Mouse (Mus musculus) naive thymus-derived CD4-positive, alpha-beta T cell, adult 2 months (primary cell): Measurements from ENCODE around the gene Eva1b.
"Not testable (repeated sequence)": the region's sequence is repeated elsewhere in the genome, so short reads cannot be mapped to it uniquely, and the experiment has no call there.

Experiments
- DNase-seq: peaks from one replicate; pipeline ENCODE4 v3.0.0-alpha.2; 2011; ENCODE audit warnings: low read depth

Gene Eva1b

DNA sequence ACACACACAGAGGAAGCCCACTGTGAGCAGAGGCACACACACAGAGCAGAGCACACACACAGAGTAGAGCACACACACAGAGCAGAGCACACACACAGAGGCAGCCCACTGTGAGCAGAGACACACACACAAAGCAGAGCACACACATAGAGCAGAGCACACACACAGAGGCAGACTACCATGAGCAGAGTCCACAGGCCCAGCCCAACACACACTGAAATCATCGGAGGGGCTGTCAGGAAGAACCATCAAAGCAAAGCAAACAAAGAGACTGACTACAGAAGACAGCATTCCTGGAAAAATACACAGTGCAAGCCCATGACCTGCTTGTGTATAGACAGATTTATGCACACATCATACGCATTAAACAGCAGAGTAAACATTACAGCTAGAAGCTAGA is 8.3 kb downstream of the Eva1b start:
- no peak for DNase-seq

DNA sequence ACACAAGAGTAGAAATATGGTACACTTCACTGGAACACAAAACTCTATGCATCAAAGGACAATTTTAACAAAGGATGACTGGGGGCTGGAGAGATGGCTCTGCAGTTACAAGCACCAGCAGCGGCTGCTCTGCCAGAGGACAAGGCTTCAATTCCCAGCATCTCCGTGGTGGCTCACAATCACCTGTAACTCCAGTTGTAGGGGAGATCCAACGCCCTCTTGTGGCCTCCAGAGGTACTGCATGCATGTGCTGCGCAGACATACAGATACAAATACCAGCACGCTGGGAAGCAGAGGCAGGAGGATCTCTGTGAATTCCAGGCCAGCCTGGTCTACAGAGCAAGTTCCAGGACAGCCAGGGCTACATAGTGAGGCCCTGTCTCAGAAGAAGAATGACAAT is 9.1 kb downstream of the Eva1b start:
- peak; percentile 68 for DNase-seq

- DNase-seq, result peak; percentile 52
Observed at GRCm38 (mm10) chr4:126157562-126157961, 10.0 kb downstream of the Eva1b start.

DNA sequence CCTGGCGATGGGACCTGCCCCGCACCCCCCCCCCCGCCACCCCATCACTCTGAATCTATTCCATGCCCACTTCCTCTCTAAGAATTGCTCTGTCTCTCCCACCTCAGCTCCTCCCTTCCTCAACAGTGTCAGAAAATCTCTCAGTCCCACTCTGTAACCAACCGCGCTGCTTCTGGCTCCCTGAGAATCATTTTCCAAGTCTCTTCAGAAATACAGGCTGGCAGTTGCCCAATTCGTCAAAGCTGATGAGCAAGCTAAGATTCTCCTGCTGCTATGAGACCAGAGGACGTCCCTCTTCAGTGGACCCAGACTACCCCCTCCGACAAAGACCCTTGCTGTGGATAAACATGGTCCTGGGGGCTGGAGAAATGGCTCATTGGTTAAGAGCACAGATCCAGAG is 11.9 kb downstream of the Eva1b start:
- no peak for DNase-seq

DNA sequence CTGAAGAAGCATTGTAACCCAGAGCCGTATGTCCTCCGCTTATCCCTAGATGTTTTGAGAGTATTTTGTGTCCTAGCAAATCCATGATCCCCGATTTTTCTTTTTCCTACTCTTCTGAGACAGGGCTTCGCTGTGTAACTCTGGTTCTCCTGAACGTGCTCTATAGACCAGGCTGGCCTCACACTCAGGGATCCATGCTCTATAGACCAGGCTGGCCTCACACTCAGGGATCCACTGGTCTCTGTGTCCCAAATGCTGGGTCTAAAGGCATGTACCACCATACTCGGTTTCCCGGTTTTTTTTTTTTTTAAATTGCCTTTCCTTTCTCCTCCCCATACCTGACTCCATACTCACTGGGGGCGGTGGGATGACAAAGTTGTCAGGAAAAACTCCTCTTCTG is 13.4 kb downstream of the Eva1b start:
- DNase-seq, result no peak

- no peak for DNase-seq
Observed at GRCm38 (mm10) chr4:126161456-126161855, 13.9 kb downstream of the Eva1b start.

GRCm38 (mm10) chr4:126161986-126162385 is 14.4 kb downstream of the Eva1b start:
- no peak for DNase-seq

GRCm38 (mm10) chr4:126162544-126163066 is 15.1 kb downstream of the Eva1b start:
- DNase-seq, result peak; percentile 81

- DNase-seq, result no peak
Observed at GRCm38 (mm10) chr4:126163067-126163659, 15.6 kb downstream of the Eva1b start, which contains the start of gene Sh3d21. Sh3d21 (minus strand) TSS chr4:126163491.

- no peak for DNase-seq
Observed at GRCm38 (mm10) chr4:126163685-126164084, 16.1 kb downstream of the Eva1b start.

DNA sequence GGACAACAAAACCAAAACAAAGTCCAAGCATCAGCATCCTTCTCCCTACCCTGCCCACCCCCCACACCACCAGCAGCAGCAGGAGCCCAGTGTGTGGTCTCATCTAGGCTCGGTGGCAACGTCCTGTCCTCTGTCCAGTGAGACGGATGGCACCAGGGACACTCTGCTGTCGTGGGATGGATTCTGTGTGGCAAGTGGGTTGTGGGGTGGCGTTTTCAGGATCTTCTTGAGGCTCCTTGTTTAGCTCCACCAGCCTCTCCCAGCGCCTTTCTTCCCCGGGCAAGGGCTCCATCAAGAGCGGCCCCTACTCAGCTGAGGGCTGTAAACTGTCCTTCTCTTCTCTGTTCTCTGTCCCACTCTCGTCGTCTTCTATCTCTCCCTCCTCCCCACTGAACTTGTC is 17.5 kb downstream of the Eva1b start:
- DNase-seq, result not testable (repeated sequence)

- DNase-seq, result no peak
Observed at GRCm38 (mm10) chr4:126166084-126166483, 18.5 kb downstream of the Eva1b start.

GRCm38 (mm10) chr4:126168851-126169250 is 21.3 kb downstream of the Eva1b start:
- no peak for DNase-seq

GRCm38 (mm10) chr4:126170737-126171136 is 23.2 kb downstream of the Eva1b start:
- not testable (repeated sequence) for DNase-seq

DNA sequence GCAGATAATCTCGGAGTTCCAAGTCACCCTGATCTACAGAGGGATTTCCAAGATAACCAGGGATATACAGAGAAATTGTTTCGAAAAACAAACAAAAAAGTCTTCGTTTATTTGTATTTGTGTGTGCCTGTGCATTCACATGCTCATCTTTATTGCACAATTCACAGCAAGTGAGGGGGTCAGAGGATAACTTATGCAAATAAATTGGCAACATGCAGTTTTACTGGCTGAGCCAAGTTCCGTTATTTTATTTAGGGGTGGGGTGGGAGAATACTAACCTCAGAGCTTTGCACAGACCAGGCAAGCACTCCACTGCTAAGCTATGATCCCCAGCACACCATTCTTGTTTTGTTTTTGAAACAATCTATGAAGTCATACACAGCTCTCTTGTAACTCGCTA is 26.3 kb downstream of the Eva1b start:
- no peak for DNase-seq

- DNase-seq, result not testable (repeated sequence)
Observed at GRCm38 (mm10) chr4:126175980-126176379, 28.4 kb downstream of the Eva1b start.

- peak; percentile 84 for DNase-seq
Observed at GRCm38 (mm10) chr4:126181170-126181957, 33.8 kb downstream of the Eva1b start.

DNA sequence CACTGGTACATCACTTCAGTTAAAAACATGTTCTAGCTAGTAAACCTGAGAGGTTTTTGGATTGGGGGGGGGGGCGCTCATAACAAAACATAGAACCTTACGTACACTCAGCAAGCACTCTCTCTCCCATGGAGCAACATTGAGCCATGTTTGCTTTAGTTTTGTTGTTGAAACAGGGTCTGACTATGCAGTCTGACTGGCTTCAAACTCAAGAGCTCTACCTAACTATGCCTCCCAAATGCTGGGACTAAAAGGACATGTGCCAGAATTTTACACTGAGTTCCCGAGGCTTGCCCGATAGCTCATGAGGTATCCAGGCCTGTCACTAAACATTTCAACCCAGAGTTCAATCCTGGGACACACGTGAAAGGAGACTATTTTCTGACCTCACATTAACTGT is 35.5 kb downstream of the Eva1b start:
- no peak for DNase-seq

DNA sequence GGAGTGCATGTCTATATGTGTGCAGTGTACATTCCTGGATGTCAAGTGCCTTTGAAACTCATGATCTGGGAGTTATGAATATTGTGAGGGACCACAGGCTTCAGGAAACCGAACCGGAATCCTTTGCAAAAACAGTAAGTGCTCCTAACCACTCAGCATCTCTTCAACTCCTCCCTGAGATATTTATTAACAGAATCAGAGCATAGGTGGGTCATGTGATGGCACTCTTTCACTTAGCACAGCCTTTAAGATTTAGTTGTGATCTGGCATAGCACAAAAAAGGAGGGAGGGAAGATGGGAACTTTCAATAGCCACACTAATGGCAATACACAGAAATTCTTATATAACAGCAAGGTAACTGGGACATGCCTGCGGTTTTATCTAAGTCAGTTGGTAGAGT is 39.6 kb downstream of the Eva1b start:
- DNase-seq, result no peak

GRCm38 (mm10) chr4:126190636-126191035 is 43.1 kb downstream of the Eva1b start:
- DNase-seq, result no peak

DNA sequence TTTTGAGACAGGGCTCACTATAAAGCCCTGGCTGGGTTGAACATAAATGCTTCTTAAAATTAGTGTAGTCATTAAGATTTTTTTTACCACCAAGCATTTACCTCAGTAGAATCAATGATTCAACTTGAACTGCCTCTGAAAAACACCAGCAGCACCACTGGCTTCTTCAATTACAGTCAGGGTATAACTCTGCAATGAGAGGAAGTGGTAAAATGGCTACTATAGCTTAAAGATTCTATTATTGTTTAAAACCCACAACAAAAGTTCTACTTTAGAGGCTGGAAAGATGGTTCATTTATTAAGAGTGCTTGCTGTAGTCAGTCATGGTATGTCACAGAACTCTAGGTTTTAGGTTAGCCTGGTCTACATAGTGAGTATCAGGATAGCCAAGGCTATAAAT is 46.7 kb downstream of the Eva1b start:
- DNase-seq, result peak; percentile 58

DNA sequence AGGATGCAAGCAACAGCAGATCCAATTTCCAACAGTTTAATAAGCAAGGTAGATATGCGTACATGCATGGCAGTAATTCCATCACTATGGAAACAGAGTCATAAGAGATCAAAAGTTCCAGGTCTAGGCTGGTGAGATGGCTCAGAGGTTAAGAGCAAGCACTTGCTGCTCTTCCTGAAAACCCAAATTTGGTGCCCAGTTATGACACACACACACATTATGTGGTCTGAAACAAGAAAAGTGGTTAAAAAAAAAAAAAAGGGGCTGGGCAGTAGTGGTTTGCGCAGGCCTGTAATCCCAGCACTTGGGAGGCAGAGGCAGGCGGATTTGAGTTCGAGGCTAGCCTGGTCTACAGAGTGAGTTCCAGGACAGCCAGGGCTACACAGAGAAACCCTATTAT is 47.4 kb downstream of the Eva1b start:
- DNase-seq, result no peak

- DNase-seq, result no peak
Observed at GRCm38 (mm10) chr4:126197485-126197884, 49.9 kb downstream of the Eva1b start.
